Mouse (Mus musculus) embryonic facial prominence, embryonic 10.5 days (tissue): ENCODE data around the gene Fpr-rs6. TPM values are rescaled to one million over a fixed set of nuclear protein-coding genes. Genes with fewer than 3 reads are reported as not detected.

ENCODE experiments used
- DNase-seq: peaks from one replicate; pipeline ENCODE4 v3.0.0-alpha.2; 2017; ENCODE audit warnings: low spot score
- H3K27ac ChIP-seq: fragments of 300-500 bp; sonication (generic); replicated peaks from 2 replicates; pipeline ENCODE4 v1.5.1; 2016; ENCODE audit warnings: mild to moderate bottlenecking
- H3K27me3 ChIP-seq: fragments of 300-500 bp; sonication (generic); replicated peaks from 2 replicates; pipeline ENCODE4 v1.6.1; 2016; ENCODE audit warnings: low read depth, mild to moderate bottlenecking; ENCODE audit not compliant: poor library complexity, severe bottlenecking
- H3K36me3 ChIP-seq: fragments of 300-500 bp; sonication (generic); replicated peaks from 2 replicates; pipeline ENCODE4 v1.6.1; 2016; ENCODE audit warnings: mild to moderate bottlenecking, moderate library complexity
- H3K4me1 ChIP-seq: fragments of 300-500 bp; sonication (generic); 2 replicates; pipeline ENCODE4 v1.6.1; 2016
- H3K4me3 ChIP-seq: fragments of 300-500 bp; sonication (generic); 2 replicates; pipeline ENCODE4 v1.5.1; 2016; ENCODE audit warnings: mild to moderate bottlenecking, moderate library complexity
- H3K9me3 ChIP-seq: fragments of 300-500 bp; sonication (generic); 2 replicates; pipeline ENCODE4 v1.6.1; 2016; ENCODE audit warnings: mild to moderate bottlenecking
- polyA plus RNA-seq: library from polyadenylated mRNA; unstranded; fragments of >200 nt; fragmentation: Nextera tagmentation; extraction: Ambion mirVana; gene quantifications from 2 replicates; pipeline ENCODE4 v1.2.1, GENCODE M21; 2016

Fpr-rs6 gene
- polyA plus RNA-seq: not detected in 2 replicates

DNA sequence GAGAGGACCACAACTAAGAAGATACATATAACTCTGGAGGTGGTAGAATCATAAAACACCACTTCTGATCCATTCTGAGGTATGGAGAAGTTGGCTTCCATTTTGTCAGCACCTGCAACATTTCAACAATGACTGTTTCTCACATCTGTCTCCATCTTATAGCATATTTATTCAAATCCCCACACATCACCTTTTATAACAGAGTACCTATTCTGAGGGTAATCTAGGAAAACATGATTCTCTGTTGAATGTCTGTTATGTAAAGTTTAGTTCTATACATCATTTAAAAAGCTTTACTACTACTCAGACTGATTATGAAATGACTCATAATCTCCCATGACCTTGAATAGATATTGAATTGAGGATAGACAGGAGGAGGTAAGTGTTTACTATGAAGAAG lies at the start of gene Fpr-rs6:
TSS of gene Fpr-rs6 (minus strand) at position 101 of the 400 bp plus-strand sequence.
- Histone ChIP-seq H3K4me3 (no peak within 1 kb of the TSS), H3K36me3 (no peaks in the 10 kb centered on the region), H3K27ac (no peak within 1 kb of the TSS), H3K4me1 (no peaks in the 10 kb centered on the region), H3K27me3 (no peaks in the 10 kb centered on the region), H3K9me3 (peaks cover 21% of the 10 kb centered on the region; the same call in 1 of the 2 replicates)
- no peak for DNase-seq

Other genes with a start within 250 kb of the Fpr-rs6 start
- not detected in 2 replicates for gene Vmn2r104, start 134.8 kb downstream of the Fpr-rs6 start, polyA plus RNA-seq
- gene Fpr-rs7, start 68.9 kb downstream of the Fpr-rs6 start, polyA plus RNA-seq: not detected in 2 replicates
- not detected in 2 replicates for gene Vmn2r105, start 52.0 kb upstream of the Fpr-rs6 start, polyA plus RNA-seq
- not detected in 2 replicates for gene Vmn2r106, start 102.5 kb upstream of the Fpr-rs6 start, polyA plus RNA-seq
- gene Vmn2r107, start 162.1 kb upstream of the Fpr-rs6 start, polyA plus RNA-seq: not detected in 2 replicates
- gene Vmn1r224, start 231.0 kb upstream of the Fpr-rs6 start, polyA plus RNA-seq: not detected in 2 replicates